Mouse (Mus musculus) heart, embryonic 11.5 days (tissue): Measurements from ENCODE around the gene Il1rapl1. TPM values are rescaled to one million over a fixed set of nuclear protein-coding genes. Genes with fewer than 3 reads are reported as not detected.
"Not testable (repeated sequence)": the region's sequence is repeated elsewhere in the genome, so short reads cannot be mapped to it uniquely, and the experiment has no call there.

Source experiments
- ATAC-seq: fragments of 200-750 bp; cut with Nextera tagmentation; replicated peaks from 2 replicates; pipeline ENCODE4 v1.8.0; 2017; ENCODE audit warnings: moderate library complexity; ENCODE audit not compliant: insufficient number of reproducible peaks, low FRiP score, low TSS enrichment
- H3K27ac ChIP-seq: fragments of 300-500 bp; sonication (generic); 2 replicates; pipeline ENCODE4 v1.5.1; 2014; ENCODE audit warnings: mild to moderate bottlenecking, low read depth, low read length
- H3K27me3 ChIP-seq: fragments of 300-500 bp; sonication (generic); 2 replicates; pipeline ENCODE4 v1.6.1; 2014; ENCODE audit warnings: mild to moderate bottlenecking, low read length, mixed read lengths; ENCODE audit not compliant: control insufficient read depth, insufficient read depth
- H3K36me3 ChIP-seq: fragments of 300-500 bp; sonication (generic); 2 replicates; pipeline ENCODE4 v1.6.1; 2014; ENCODE audit warnings: mild to moderate bottlenecking, low read length, moderate library complexity, mixed read lengths; ENCODE audit not compliant: control insufficient read depth, insufficient read depth
- H3K4me1 ChIP-seq: fragments of 300-500 bp; sonication (generic); 2 replicates; pipeline ENCODE4 v1.6.1; 2014; ENCODE audit warnings: low read length; ENCODE audit not compliant: control insufficient read depth, insufficient read depth
- H3K4me2 ChIP-seq: fragments of 300-500 bp; sonication (generic); 2 replicates; pipeline ENCODE4 v1.6.1; 2014; ENCODE audit warnings: mild to moderate bottlenecking, moderate library complexity
- H3K4me3 ChIP-seq: fragments of 300-500 bp; sonication (generic); 2 replicates; pipeline ENCODE4 v1.5.1; 2014; ENCODE audit warnings: low read depth, low read length
- H3K9ac ChIP-seq: fragments of 300-500 bp; sonication (generic); 2 replicates; pipeline ENCODE4 v1.6.1; 2014; ENCODE audit warnings: mild to moderate bottlenecking, low read depth, low read length, moderate library complexity
- H3K9me3 ChIP-seq: fragments of 300-500 bp; sonication (generic); replicated peaks from 2 replicates; pipeline ENCODE4 v1.6.1; 2016; ENCODE audit warnings: low read length; ENCODE audit not compliant: control insufficient read depth
- WGBS: fragments of 180-500 bp; shearing (Covaris S2); extraction: QIAGEN DNeasy Blood & Tissue Kit; methylation state at CpG from one replicate; pipeline ENCODE4 v1.1.7; 2014; ENCODE audit not compliant: insufficient replicate concordance; 5-methylcytosine and 5-hydroxymethylcytosine counted together
- polyA plus RNA-seq: library from polyadenylated mRNA; unstranded; fragments of >200 nt; fragmentation: Nextera tagmentation; extraction: Ambion mirVana; gene quantifications from 2 replicates; pipeline ENCODE4 v1.2.1, GENCODE M21; 2014

The Il1rapl1 gene
- polyA plus RNA-seq, 1 experiment from 2014 or later = 0.19 TPM

- no peaks in the 10 kb centered on the region for H3K9me3 ChIP-seq
- H3K4me1 ChIP-seq = no peaks in the 10 kb centered on the region
- no peak overlapping the region for H3K4me3 ChIP-seq
- WGBS = 88% methylated on average over 1 of the region's 1 CpGs
- H3K9ac ChIP-seq = no peak overlapping the region
- ATAC-seq = no peak
- H3K4me2 ChIP-seq = no peak overlapping the region
- no peak overlapping the region for H3K27ac ChIP-seq
- no peaks in the 10 kb centered on the region for H3K36me3 ChIP-seq
- no peaks in the 10 kb centered on the region for H3K27me3 ChIP-seq
These were observed 632.0 kb downstream of the Il1rapl1 start for GRCm38 (mm10) chrX:87483416-87483815.

GRCm38 (mm10) chrX:87238191-87238590 lies 877.3 kb downstream of the Il1rapl1 start:
- not testable (repeated sequence) for H3K4me2 ChIP-seq, H3K27me3 ChIP-seq, H3K36me3 ChIP-seq, H3K9me3 ChIP-seq, H3K4me3 ChIP-seq, H3K27ac ChIP-seq, H3K9ac ChIP-seq, H3K4me1 ChIP-seq
- peak; percentile 89 for ATAC-seq
- 72% methylated on average over 11 of the region's 11 CpGs for WGBS

GRCm38 (mm10) chrX:87225280-87225679 lies 890.2 kb downstream of the Il1rapl1 start:
- Histone ChIP-seq H3K9me3 (no peaks in the 10 kb centered on the region), H3K27ac (no peak overlapping the region), H3K9ac (no peak overlapping the region), H3K4me2 (no peak overlapping the region), H3K27me3 (no peaks in the 10 kb centered on the region), H3K4me1 (no peaks in the 10 kb centered on the region), H3K4me3 (no peak overlapping the region), H3K36me3 (no peaks in the 10 kb centered on the region)
- no peak for ATAC-seq

GRCm38 (mm10) chrX:87002296-87002695 lies 1113.1 kb downstream of the Il1rapl1 start:
- Histone ChIP-seq H3K27ac (no peak overlapping the region), H3K9me3 (no peaks in the 10 kb centered on the region)

GRCm38 (mm10) chrX:86955126-86955525 lies 1160.3 kb downstream of the Il1rapl1 start:
- H3K36me3 ChIP-seq = no peaks in the 10 kb centered on the region
- H3K4me2 ChIP-seq = no peak overlapping the region
- 58% methylated on average over 1 of the region's 1 CpGs for WGBS
- H3K9ac ChIP-seq = no peak overlapping the region
- ATAC-seq = no peak
- H3K27me3 ChIP-seq = no peaks in the 10 kb centered on the region
- no peak overlapping the region for H3K4me3 ChIP-seq
- H3K27ac ChIP-seq = no peak overlapping the region
- H3K4me1 ChIP-seq = no peaks in the 10 kb centered on the region
- no peaks in the 10 kb centered on the region for H3K9me3 ChIP-seq

More at GRCm38 (mm10) chrX:87002296-87002695, 1113.1 kb downstream of the Il1rapl1 start:
- Histone ChIP-seq H3K9ac (no peak overlapping the region), H3K36me3 (no peaks in the 10 kb centered on the region), H3K4me3 (no peak overlapping the region), H3K4me2 (no peak overlapping the region), H3K27me3 (no peaks in the 10 kb centered on the region), H3K4me1 (no peaks in the 10 kb centered on the region)
- ATAC-seq = no peak

- no peak for ATAC-seq
These were observed 1160.8 kb downstream of the Il1rapl1 start for GRCm38 (mm10) chrX:86954614-86955013.

GRCm38 (mm10) chrX:86950940-86951339 lies 1164.5 kb downstream of the Il1rapl1 start:
- H3K27me3 ChIP-seq = no peaks in the 10 kb centered on the region
- H3K4me2 ChIP-seq = no peak overlapping the region
- 66% methylated on average over 2 of the region's 2 CpGs for WGBS
- no peak for ATAC-seq
- H3K9ac ChIP-seq = no peak overlapping the region
- no peak overlapping the region for H3K27ac ChIP-seq
- H3K9me3 ChIP-seq = no peaks in the 10 kb centered on the region
- H3K4me1 ChIP-seq = no peaks in the 10 kb centered on the region
- H3K36me3 ChIP-seq = no peaks in the 10 kb centered on the region
- H3K4me3 ChIP-seq = no peak overlapping the region

More at GRCm38 (mm10) chrX:86954614-86955013, 1160.8 kb downstream of the Il1rapl1 start:
- Histone ChIP-seq H3K4me2 (no peak overlapping the region), H3K4me3 (no peak overlapping the region), H3K27me3 (no peaks in the 10 kb centered on the region), H3K9ac (no peak overlapping the region), H3K4me1 (no peaks in the 10 kb centered on the region), H3K9me3 (no peaks in the 10 kb centered on the region), H3K27ac (no peak overlapping the region), H3K36me3 (no peaks in the 10 kb centered on the region)
- WGBS = 81% methylated on average over 1 of the region's 1 CpGs

GRCm38 (mm10) chrX:86949112-86949511 lies 1166.3 kb downstream of the Il1rapl1 start:
- Histone ChIP-seq H3K4me2 (no peak overlapping the region), H3K4me1 (no peaks in the 10 kb centered on the region), H3K36me3 (no peaks in the 10 kb centered on the region), H3K27me3 (no peaks in the 10 kb centered on the region), H3K9ac (no peak overlapping the region), H3K27ac (no peak overlapping the region), H3K9me3 (no peaks in the 10 kb centered on the region), H3K4me3 (no peak overlapping the region)
- no peak for ATAC-seq

GRCm38 (mm10) chrX:86854835-86855234 lies 1260.6 kb downstream of the Il1rapl1 start:
- H3K4me2 ChIP-seq = no peak overlapping the region
- ATAC-seq = no peak
- no peaks in the 10 kb centered on the region for H3K4me1 ChIP-seq
- no peaks in the 10 kb centered on the region for H3K27me3 ChIP-seq
- H3K36me3 ChIP-seq = no peaks in the 10 kb centered on the region
- no peak overlapping the region for H3K9ac ChIP-seq
- H3K9me3 ChIP-seq = no peaks in the 10 kb centered on the region
- no peak overlapping the region for H3K27ac ChIP-seq
- no peak overlapping the region for H3K4me3 ChIP-seq
- WGBS = 80% methylated on average over 2 of the region's 2 CpGs
